Mouse (Mus musculus): ENCODE results near the gene Fam151a. TPM values are rescaled to one million over a fixed set of nuclear protein-coding genes. Genes with fewer than 3 reads are reported as not detected.
"Not testable (repeated sequence)": the region's sequence is repeated elsewhere in the genome, so short reads cannot be mapped to it uniquely, and the experiment has no call there.

Fam151a gene
- polyA plus RNA-seq, 1 experiment: 0.61 TPM

GRCm38 (mm10) chr4:106776998-106777397, 43.3 kb downstream of the Fam151a start:
- DNase-seq (ENCODE audit: low spot score): no peak

GRCm38 (mm10) chr4:106778116-106778788, 44.6 kb downstream of the Fam151a start:
- DNase-seq (ENCODE audit: low spot score): peak; percentile 71

- no peak for DNase-seq (ENCODE audit: low spot score)
Measured at GRCm38 (mm10) chr4:106780045-106780444, 46.4 kb downstream of the Fam151a start.

GRCm38 (mm10) chr4:106783137-106783536, 49.4 kb downstream of the Fam151a start:
- DNase-seq (ENCODE audit: low spot score): no peak

- no peak for DNase-seq (ENCODE audit: low spot score)
Measured at GRCm38 (mm10) chr4:106784806-106785205, 51.1 kb downstream of the Fam151a start.

GRCm38 (mm10) chr4:106785345-106785744, 51.7 kb downstream of the Fam151a start:
- no peak for DNase-seq (ENCODE audit: low spot score)

GRCm38 (mm10) chr4:106785753-106786540, 52.3 kb downstream of the Fam151a start:
- no peak for DNase-seq (ENCODE audit: low spot score)

- no peak for DNase-seq (ENCODE audit: low spot score)
Measured at GRCm38 (mm10) chr4:106787830-106788229, 54.1 kb downstream of the Fam151a start.

- DNase-seq (ENCODE audit: low spot score): no peak
Measured at GRCm38 (mm10) chr4:106788627-106789026, 54.9 kb downstream of the Fam151a start.

GRCm38 (mm10) chr4:106789705-106790104, 56.0 kb downstream of the Fam151a start:
- no peak for DNase-seq (ENCODE audit: low spot score)

GRCm38 (mm10) chr4:106790218-106790617, 56.5 kb downstream of the Fam151a start:
- DNase-seq (ENCODE audit: low spot score): not testable (repeated sequence)

GRCm38 (mm10) chr4:106790938-106791337, 57.2 kb downstream of the Fam151a start:
- no peak for DNase-seq (ENCODE audit: low spot score)

GRCm38 (mm10) chr4:106792276-106792675, 58.6 kb downstream of the Fam151a start:
- no peak for DNase-seq (ENCODE audit: low spot score)

GRCm38 (mm10) chr4:106793826-106794225, 60.1 kb downstream of the Fam151a start:
- DNase-seq (ENCODE audit: low spot score): not testable (repeated sequence)

- DNase-seq (ENCODE audit: low spot score): no peak
Measured at GRCm38 (mm10) chr4:106794247-106794646, 60.6 kb downstream of the Fam151a start.

- DNase-seq (ENCODE audit: low spot score): no peak
Measured at GRCm38 (mm10) chr4:106795289-106795688, 61.6 kb downstream of the Fam151a start.

Other genes starting within 250 kb of the Fam151a start
- 0.34 and 0.41 TPM in 2 replicates for gene Bsnd, start 241.6 kb upstream of the Fam151a start, polyA plus RNA-seq (2012; rRNA removed)
- gene Dhcr24, start 172.9 kb upstream of the Fam151a start, polyA plus RNA-seq (2012; rRNA removed): 52.0 and 55.7 TPM in 2 replicates
- gene Lexm, start 116.6 kb upstream of the Fam151a start, polyA plus RNA-seq (2012; rRNA removed): 0.23 and 0.37 TPM in 2 replicates
- gene Ttc22, start 111.5 kb upstream of the Fam151a start, polyA plus RNA-seq (2012; rRNA removed): 8.0 and 11.9 TPM in 2 replicates
- gene Pars2, start 82.8 kb upstream of the Fam151a start, polyA plus RNA-seq (2012; rRNA removed): 9.3 and 12.1 TPM in 2 replicates
- 49.4 and 72.4 TPM in 2 replicates for gene Ttc4, start 54.9 kb upstream of the Fam151a start, polyA plus RNA-seq (2012; rRNA removed)
- 2.0 and 3.6 TPM in 2 replicates for gene Mroh7, start 3.0 kb upstream of the Fam151a start, polyA plus RNA-seq (2012; rRNA removed)
- 7.2 and 11.2 TPM in 2 replicates for gene Acot11, start 71.1 kb downstream of the Fam151a start, polyA plus RNA-seq (2012; rRNA removed)
- gene Ssbp3, start 176.8 kb downstream of the Fam151a start, polyA plus RNA-seq (2012; rRNA removed): 59.0 and 71.8 TPM in 2 replicates

All from urinary bladder, adult 2 months (tissue).